Mouse (Mus musculus): ENCODE data around the gene Nkx2-3. TPM values are rescaled to one million over a fixed set of nuclear protein-coding genes. Genes with fewer than 3 reads are reported as not detected.

Gene Nkx2-3
- total RNA-seq, 2 experiments from 2014 or later: not detected

Small RNAs within 50 kb of the gene (microRNA-seq; reads per million reads assigned to microRNA genes)
- 0 reads per million in 2 experiments for gene Gm22646

Other genes with a start within 250 kb of the Nkx2-3 start
- under 1 TPM; 0.09 to 0.16 TPM for gene Hpse2, start 224.0 kb upstream of the Nkx2-3 start, total RNA-seq (2021)
- gene Cnnm1, start 171.9 kb upstream of the Nkx2-3 start, total RNA-seq (2021): under 1 TPM; 0.28 to 0.29 TPM
- 100 to 1,000 TPM; 152 to 177 TPM for gene Got1, start 87.7 kb upstream of the Nkx2-3 start, total RNA-seq (2021)
- gene Slc25a28, start 62.6 kb downstream of the Nkx2-3 start, total RNA-seq (2021): 10 to 100 TPM; 18.4 to 21.2 TPM
- gene Entpd7, start 77.3 kb downstream of the Nkx2-3 start, total RNA-seq (2021): 1 to 10 TPM; 3.9 to 7.5 TPM
- 10 to 100 TPM; 10.3 to 11.3 TPM for gene Cutc, start 140.7 kb downstream of the Nkx2-3 start, total RNA-seq (2021)
- gene Cox15, start 140.7 kb downstream of the Nkx2-3 start, total RNA-seq (2021): 10 to 100 TPM; 27.8 to 32.1 TPM
- under 1 TPM in 1 of 2 experiments, not detected in 1; 0.18 TPM for gene Abcc2, start 169.9 kb downstream of the Nkx2-3 start, total RNA-seq (2021)